Mouse (Mus musculus) fibroblast of lung, adult 2 months (primary cell): ENCODE results near the gene Zfp541.

Source experiments
- DNase-seq: peaks from one replicate; pipeline ENCODE4 v3.0.0-alpha.2; 2011; ENCODE audit warnings: low read depth

Zfp541 gene

GRCm38 (mm10) chr7:16080581-16080980 lies 19.0 kb downstream of the Zfp541 start:
- no peak for DNase-seq

- DNase-seq: no peak
These were observed 21.7 kb downstream of the Zfp541 start for GRCm38 (mm10) chr7:16083361-16083760.

GRCm38 (mm10) chr7:16087587-16087986 lies 26.0 kb downstream of the Zfp541 start:
- no peak for DNase-seq

GRCm38 (mm10) chr7:16094592-16094991 lies 33.0 kb downstream of the Zfp541 start:
- DNase-seq: no peak

GRCm38 (mm10) chr7:16098021-16099017 lies 36.7 kb downstream of the Zfp541 start, which contains the start of gene Napa:
Napa (plus strand) TSS chr7:16098458.
- DNase-seq: peak; percentile 100

- DNase-seq: no peak
These were observed 38.3 kb downstream of the Zfp541 start for GRCm38 (mm10) chr7:16099901-16100300.

- no peak for DNase-seq
These were observed 39.5 kb downstream of the Zfp541 start for GRCm38 (mm10) chr7:16101081-16101480.

GRCm38 (mm10) chr7:16101726-16102475 lies 40.3 kb downstream of the Zfp541 start:
- DNase-seq: no peak

GRCm38 (mm10) chr7:16102686-16103226 lies 41.1 kb downstream of the Zfp541 start:
- DNase-seq: no peak

- DNase-seq: peak; percentile 25
These were observed 42.1 kb downstream of the Zfp541 start for GRCm38 (mm10) chr7:16103760-16104159.

- no peak for DNase-seq
These were observed 43.2 kb downstream of the Zfp541 start for GRCm38 (mm10) chr7:16104611-16105388.

GRCm38 (mm10) chr7:16108886-16109542 lies 47.4 kb downstream of the Zfp541 start:
- DNase-seq: no peak

GRCm38 (mm10) chr7:16110158-16110557 lies 48.5 kb downstream of the Zfp541 start:
- DNase-seq: no peak

- DNase-seq: no peak
These were observed 49.9 kb downstream of the Zfp541 start for GRCm38 (mm10) chr7:16111284-16112090.

GRCm38 (mm10) chr7:16116418-16116817 lies 54.8 kb downstream of the Zfp541 start:
- no peak for DNase-seq

GRCm38 (mm10) chr7:16117100-16117499 lies 55.5 kb downstream of the Zfp541 start:
- no peak for DNase-seq

- peak; percentile 81 for DNase-seq
These were observed 58.1 kb downstream of the Zfp541 start, which contains the start of gene Kptn for GRCm38 (mm10) chr7:16119569-16120261. Kptn (plus strand) TSS chr7:16119895.

- no peak for DNase-seq
These were observed 58.6 kb downstream of the Zfp541 start for GRCm38 (mm10) chr7:16120262-16120600.

- DNase-seq: no peak
These were observed 64.2 kb downstream of the Zfp541 start for GRCm38 (mm10) chr7:16125829-16126228.

- no peak for DNase-seq
These were observed 66.7 kb downstream of the Zfp541 start for GRCm38 (mm10) chr7:16128344-16128743.
